Mouse (Mus musculus) intestine, embryonic 16.5 days (tissue): Measurements from ENCODE around the gene Iffo1. TPM values are rescaled to one million over a fixed set of nuclear protein-coding genes. Genes with fewer than 3 reads are reported as not detected.

Experiments used
- ATAC-seq: fragments of 200-750 bp; cut with Nextera tagmentation; 2 replicates; pipeline ENCODE4 v1.8.0; 2017; ENCODE audit warnings: moderate TSS enrichment, moderate library complexity
- H3K27ac ChIP-seq: fragments of 300-500 bp; sonication (generic); 2 replicates; pipeline ENCODE4 v1.5.1; 2014; ENCODE audit warnings: mild to moderate bottlenecking, low read length
- H3K27me3 ChIP-seq: fragments of 300-500 bp; sonication (generic); replicated peaks from 2 replicates; pipeline ENCODE4 v1.6.1; 2014; ENCODE audit warnings: low read length, control low read depth, mixed read lengths; ENCODE audit not compliant: control insufficient read depth, insufficient read depth
- H3K36me3 ChIP-seq: fragments of 300-500 bp; sonication (generic); 2 replicates; pipeline ENCODE4 v1.6.1; 2014; ENCODE audit warnings: low read length, control low read depth; ENCODE audit not compliant: control insufficient read depth, insufficient read depth
- H3K4me1 ChIP-seq: fragments of 300-500 bp; sonication (generic); 2 replicates; pipeline ENCODE4 v1.6.1; 2014; ENCODE audit warnings: low read length, control low read depth, mixed read lengths; ENCODE audit not compliant: control insufficient read depth, insufficient read depth
- H3K4me2 ChIP-seq: fragments of 300-500 bp; sonication (generic); 2 replicates; pipeline ENCODE4 v1.6.1; 2014; ENCODE audit warnings: low read depth, low read length, control low read depth
- H3K4me3 ChIP-seq: fragments of 300-500 bp; sonication (generic); 2 replicates; pipeline ENCODE4 v1.5.1; 2014; ENCODE audit warnings: mild to moderate bottlenecking, low read length
- H3K9ac ChIP-seq: fragments of 300-500 bp; sonication (generic); 2 replicates; pipeline ENCODE4 v1.6.1; 2014; ENCODE audit warnings: low read depth, low read length
- H3K9me3 ChIP-seq: fragments of 300-500 bp; sonication (generic); 2 replicates; pipeline ENCODE4 v1.6.1; 2016; ENCODE audit warnings: low read length, control low read depth; ENCODE audit not compliant: control insufficient read depth
- WGBS: fragments of 180-500 bp; shearing (Covaris S2); extraction: QIAGEN DNeasy Blood & Tissue Kit; methylation state at CpG from one replicate; pipeline ENCODE4 v1.1.7; 2014; 5-methylcytosine and 5-hydroxymethylcytosine counted together
- polyA plus RNA-seq: library from polyadenylated mRNA; unstranded; fragments of >200 nt; fragmentation: Nextera tagmentation; extraction: Ambion mirVana; gene quantifications from 2 replicates; pipeline ENCODE4 v1.2.1, GENCODE M21; 2015

The Iffo1 gene
- polyA plus RNA-seq, 1 experiment from 2014 or later: 4.5 TPM

- ATAC-seq: no peak
- H3K4me2 ChIP-seq: peak overlapping the region; percentile 76
- 6% methylated on average over 11 of the region's 11 CpGs for WGBS
- H3K27me3 ChIP-seq: no peaks in the 10 kb centered on the region
- peak overlapping the region; percentile 96 for H3K4me3 ChIP-seq
- H3K9ac ChIP-seq: peak overlapping the region; percentile 80
- H3K4me1 ChIP-seq: peaks cover 9% of the 10 kb centered on the region
- H3K36me3 ChIP-seq: peaks cover 28% of the 10 kb centered on the region
- no peak overlapping the region for H3K27ac ChIP-seq
- H3K9me3 ChIP-seq: no peaks in the 10 kb centered on the region
These were observed 12.6 kb upstream of the Iffo1 start for GRCm38 (mm10) chr6:125132470-125132869.

GRCm38 (mm10) chr6:125137002-125137671 is 7.9 kb upstream of the Iffo1 start:
- peaks cover 6% of the 10 kb centered on the region for H3K4me1 ChIP-seq
- H3K9me3 ChIP-seq: no peaks in the 10 kb centered on the region
- H3K36me3 ChIP-seq: peaks cover 45% of the 10 kb centered on the region
- H3K4me2 ChIP-seq: no peak overlapping the region
- H3K4me3 ChIP-seq: no peak overlapping the region
- no peaks in the 10 kb centered on the region for H3K27me3 ChIP-seq
- 92% methylated on average over 19 of the region's 19 CpGs for WGBS
- no peak for ATAC-seq
- H3K27ac ChIP-seq: no peak overlapping the region
- no peak overlapping the region for H3K9ac ChIP-seq

- 90% methylated on average over 7 of the region's 7 CpGs for WGBS
- H3K4me3 ChIP-seq: no peak overlapping the region
- no peak overlapping the region for H3K9ac ChIP-seq
- peaks cover 40% of the 10 kb centered on the region for H3K36me3 ChIP-seq
- no peaks in the 10 kb centered on the region for H3K9me3 ChIP-seq
- no peak overlapping the region for H3K27ac ChIP-seq
- no peaks in the 10 kb centered on the region for H3K27me3 ChIP-seq
- H3K4me2 ChIP-seq: no peak overlapping the region
- no peak for ATAC-seq
- H3K4me1 ChIP-seq: 0 out of 2 replicates have a peak, but pooled peaks cover under 1% of the 10 kb centered on the region
These were observed 5.3 kb upstream of the Iffo1 start for GRCm38 (mm10) chr6:125139747-125140146.

- Histone ChIP-seq H3K4me2 (no peak overlapping the region), H3K27me3 (no peaks in the 10 kb centered on the region), H3K4me1 (peaks cover 27% of the 10 kb centered on the region), H3K4me3 (no peak overlapping the region), H3K36me3 (peaks cover 33% of the 10 kb centered on the region), H3K27ac (no peak overlapping the region), H3K9me3 (no peaks in the 10 kb centered on the region), H3K9ac (no peak overlapping the region)
- ATAC-seq: no peak
- 77% methylated on average over 8 of the region's 8 CpGs for WGBS
These were observed 2.6 kb upstream of the Iffo1 start for GRCm38 (mm10) chr6:125142436-125142835.

- WGBS: 73% methylated on average over 3 of the region's 3 CpGs
- Histone ChIP-seq H3K36me3 (peaks cover 30% of the 10 kb centered on the region; the same call in 1 of the 2 replicates), H3K4me1 (peaks cover 30% of the 10 kb centered on the region), H3K27me3 (no peaks in the 10 kb centered on the region), H3K4me3 (no peak overlapping the region), H3K9me3 (no peaks in the 10 kb centered on the region), H3K27ac (no peak overlapping the region), H3K4me2 (no peak overlapping the region), H3K9ac (no peak overlapping the region)
- ATAC-seq: no peak
These were observed 1.9 kb upstream of the Iffo1 start for GRCm38 (mm10) chr6:125143128-125143527.

GRCm38 (mm10) chr6:125143904-125144303 is 1.1 kb upstream of the Iffo1 start:
- no peak overlapping the region for H3K27ac ChIP-seq
- H3K36me3 ChIP-seq: peaks cover 30% of the 10 kb centered on the region; the same call in 1 of the 2 replicates
- 81% methylated on average over 9 of the region's 9 CpGs for WGBS
- H3K4me3 ChIP-seq: no peak overlapping the region
- no peaks in the 10 kb centered on the region for H3K27me3 ChIP-seq
- H3K4me2 ChIP-seq: no peak overlapping the region
- peaks cover 34% of the 10 kb centered on the region for H3K4me1 ChIP-seq
- no peak overlapping the region for H3K9ac ChIP-seq
- ATAC-seq: no peak
- no peaks in the 10 kb centered on the region for H3K9me3 ChIP-seq

GRCm38 (mm10) chr6:125145479-125145951 is 474 bp downstream of the Iffo1 start:
- H3K9me3 ChIP-seq: no peaks in the 10 kb centered on the region
- peak overlapping the region; percentile 79 for H3K9ac ChIP-seq
- H3K4me1 ChIP-seq: peaks cover 42% of the 10 kb centered on the region
- peaks cover 17% of the 10 kb centered on the region; the same call in 1 of the 2 replicates for H3K36me3 ChIP-seq
- peak overlapping the region; percentile 84 for H3K27ac ChIP-seq
- peak overlapping the region; percentile 67 for H3K4me3 ChIP-seq
- peak; percentile 70 for ATAC-seq
- no peaks in the 10 kb centered on the region for H3K27me3 ChIP-seq
- 5% methylated on average over 35 of the region's 35 CpGs for WGBS
- H3K4me2 ChIP-seq: peak overlapping the region; percentile 75

GRCm38 (mm10) chr6:125146148-125146547 is 1.1 kb downstream of the Iffo1 start:
- Histone ChIP-seq H3K27ac (no peak overlapping the region; the same call in 1 of the 2 replicates), H3K36me3 (peaks cover 12% of the 10 kb centered on the region; the same call in 1 of the 2 replicates)

GRCm38 (mm10) chr6:125146797-125147196 is 1.8 kb downstream of the Iffo1 start:
- Histone ChIP-seq H3K4me2 (peak overlapping the region; percentile 75), H3K4me1 (peaks cover 42% of the 10 kb centered on the region), H3K9ac (0 out of 2 replicates have a peak overlapping the region, but pooled peaks have one; percentile 14), H3K9me3 (no peaks in the 10 kb centered on the region), H3K36me3 (peaks cover 5% of the 10 kb centered on the region; the same call in 1 of the 2 replicates), H3K4me3 (peak overlapping the region; percentile 6; the same call in 1 of the 2 replicates), H3K27ac (0 out of 2 replicates have a peak overlapping the region, but pooled peaks have one; percentile 18), H3K27me3 (no peaks in the 10 kb centered on the region)
- WGBS: 83% methylated on average over 4 of the region's 4 CpGs
- ATAC-seq: no peak

More at GRCm38 (mm10) chr6:125146148-125146547, 1.1 kb downstream of the Iffo1 start:
- Histone ChIP-seq H3K9ac (peak overlapping the region; percentile 79), H3K27me3 (no peaks in the 10 kb centered on the region), H3K4me1 (peaks cover 42% of the 10 kb centered on the region), H3K4me3 (peak overlapping the region; percentile 67), H3K4me2 (peak overlapping the region; percentile 75), H3K9me3 (no peaks in the 10 kb centered on the region)
- 64% methylated on average over 7 of the region's 7 CpGs for WGBS
- ATAC-seq: no peak
